Mouse (Mus musculus): ENCODE data around the gene Stx18.

DNA sequence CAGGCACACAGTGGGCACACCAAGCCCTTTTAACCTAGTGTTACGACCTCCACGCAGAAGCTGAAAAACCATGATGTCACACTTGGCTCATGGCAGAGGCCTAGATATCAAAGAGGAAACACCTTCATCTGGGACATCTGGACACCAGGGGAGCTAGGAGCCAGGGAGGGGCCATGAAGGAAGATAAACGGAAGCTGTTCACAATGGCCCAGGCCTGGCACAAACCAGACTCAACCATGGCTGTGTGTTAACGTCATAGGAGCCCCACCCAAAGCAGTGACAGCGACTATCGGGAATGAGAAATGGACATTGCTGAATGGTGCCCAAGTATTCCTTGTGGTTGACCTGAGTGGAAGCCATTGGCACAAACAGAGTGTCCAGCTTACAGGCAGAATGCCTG lies 108.0 kb downstream of the Stx18 start:
- TF ChIP-seq CTCF (IDR thresholded peaks at IDR 0.05; ENCODE audit: low read depth, low read length) (no peak), POLR2A (IDR thresholded peaks at IDR 0.05; ENCODE audit: extremely low read depth, insufficient read depth, low read length) (no peak)
